Mouse (Mus musculus) spleen, postnatal 36 days (tissue): Measurements from ENCODE around the gene Fmnl2.

Experiments
- DNase-seq, 2 experiments: peaks; one replicate each; pipeline ENCODE4 v3.0.0; 2022; ENCODE audit warnings: low spot score in 2 of 2, mixed read lengths in 1 of 2

The Fmnl2 gene

DNA sequence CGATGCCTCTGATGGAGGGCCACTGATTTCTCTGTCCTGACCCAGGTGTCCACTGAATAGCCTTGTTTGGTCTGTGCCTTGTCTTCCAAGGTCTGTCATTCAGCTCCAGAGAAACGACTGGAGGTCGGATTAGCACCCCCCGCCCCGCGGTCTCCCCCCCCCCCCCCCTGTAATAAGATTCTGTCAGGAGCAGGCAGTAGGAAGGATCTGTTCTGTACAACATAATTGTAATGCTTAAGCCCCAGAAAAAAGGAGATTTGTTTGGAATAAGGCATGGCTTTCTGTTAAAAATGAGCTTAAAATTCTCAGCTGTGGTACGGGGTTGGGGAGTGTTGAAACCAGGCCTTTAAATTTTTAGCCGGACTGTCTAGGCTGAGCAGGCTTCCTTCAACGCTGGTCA, 181.1 kb downstream of the Fmnl2 start:
- DNase-seq, result no peak

DNA sequence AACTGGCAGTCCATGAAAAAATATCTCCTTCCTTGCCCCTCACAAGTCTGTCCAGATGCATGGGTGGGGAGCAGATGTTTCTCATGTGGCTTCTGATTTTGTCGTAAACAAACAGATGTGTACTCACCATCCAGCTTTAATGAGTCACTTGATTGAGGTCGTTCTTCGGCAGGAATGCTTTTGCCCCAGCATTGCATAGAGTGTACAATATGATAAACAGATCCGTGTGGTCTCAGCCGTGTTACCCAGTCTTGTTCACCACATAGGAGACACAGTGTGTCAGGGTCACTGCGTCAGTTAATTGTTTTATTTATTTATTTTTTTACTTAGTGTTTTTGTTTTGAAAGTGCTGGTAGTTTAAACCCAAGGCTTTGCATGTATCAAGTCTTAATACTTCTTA, 189.4 kb downstream of the Fmnl2 start:
- DNase-seq, result no peak

DNA sequence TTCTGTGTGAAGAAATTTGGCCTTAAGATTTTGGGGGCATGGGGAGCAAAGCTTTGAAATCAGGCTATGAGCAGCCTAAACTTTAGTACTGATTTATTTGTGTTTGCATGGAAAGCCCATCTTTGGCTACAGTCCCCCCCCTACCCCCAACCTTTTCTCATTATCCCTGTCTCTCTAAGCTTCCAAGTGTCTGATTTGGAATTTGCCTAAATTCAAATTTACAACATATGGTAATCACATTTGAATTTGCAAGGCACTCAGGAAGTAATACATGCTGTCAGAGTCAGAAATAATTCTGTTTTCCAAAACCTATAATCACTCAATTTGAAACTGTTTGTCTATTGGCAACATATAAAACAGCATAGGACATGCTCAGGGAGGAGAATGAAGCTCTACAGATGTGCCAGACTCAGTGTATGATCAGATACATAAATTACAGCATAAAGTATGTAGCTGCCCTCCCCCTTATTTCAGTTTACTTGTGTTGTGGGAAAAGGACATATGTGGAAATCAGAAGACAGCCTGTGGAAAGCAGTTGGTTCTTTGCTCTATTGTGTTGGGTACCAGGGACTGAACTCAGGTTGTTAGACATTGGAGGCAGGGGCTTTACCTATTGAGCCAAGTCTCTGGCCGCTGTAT, 190.2 kb downstream of the Fmnl2 start:
- no peak for DNase-seq

DNA sequence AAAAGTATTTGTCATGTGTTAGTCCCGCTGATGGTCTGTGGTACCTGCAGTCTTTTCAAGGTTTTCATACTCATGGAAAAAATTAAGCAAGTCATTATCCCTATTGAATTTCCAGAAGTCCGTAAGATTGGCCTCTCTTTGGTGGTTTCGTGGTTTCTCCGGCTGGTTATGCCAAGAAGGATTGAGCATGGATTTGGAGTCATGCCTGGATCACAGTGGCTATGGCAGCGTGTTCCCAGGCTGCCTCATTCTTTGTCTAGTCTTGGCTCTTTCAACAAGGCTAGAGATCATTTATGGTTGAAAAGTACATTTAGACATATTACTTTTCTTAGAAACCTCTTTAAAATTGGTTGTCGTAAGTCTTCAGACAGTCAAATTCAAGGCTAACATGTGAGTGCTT, 192.7 kb downstream of the Fmnl2 start:
- no peak for DNase-seq

DNA sequence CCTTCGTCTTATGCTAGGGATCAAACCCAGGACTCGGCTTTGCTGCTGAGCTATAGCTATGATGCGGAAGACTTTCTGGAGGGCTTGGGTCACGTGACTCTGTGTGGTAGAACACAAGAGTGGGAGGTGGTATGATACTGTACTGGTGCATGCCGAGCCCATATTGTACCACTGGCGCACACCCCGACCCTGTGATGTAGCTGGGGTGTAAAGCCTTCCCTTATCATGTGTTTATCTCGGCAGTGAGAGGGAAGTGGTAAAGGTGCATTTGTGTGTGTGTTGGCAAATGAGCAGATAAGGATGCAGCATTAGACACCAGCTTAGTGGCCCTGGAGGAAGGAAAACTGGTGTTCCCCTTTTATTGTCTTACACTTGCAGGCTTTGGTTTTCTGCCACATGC, 193.8 kb downstream of the Fmnl2 start:
- no peak for DNase-seq

DNA sequence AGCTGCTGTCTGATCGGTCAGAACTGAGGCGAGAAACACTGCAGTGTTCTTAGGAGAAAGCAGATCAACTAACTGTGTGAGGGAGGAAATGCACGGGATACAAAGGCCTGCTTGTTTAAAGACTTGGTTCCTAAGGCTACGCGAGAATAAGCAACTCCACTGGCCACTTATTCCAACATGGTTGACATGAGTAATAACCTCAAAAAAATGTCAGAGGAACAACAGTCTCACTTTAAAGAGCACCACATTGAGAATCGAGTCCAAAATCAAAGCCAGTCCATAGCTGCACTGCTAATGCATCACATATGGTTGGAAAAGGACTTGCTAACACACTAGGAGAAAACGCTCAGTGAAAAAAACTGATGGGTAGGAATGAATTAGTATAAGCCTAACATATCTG, 196.1 kb downstream of the Fmnl2 start:
- DNase-seq, result no peak

DNA sequence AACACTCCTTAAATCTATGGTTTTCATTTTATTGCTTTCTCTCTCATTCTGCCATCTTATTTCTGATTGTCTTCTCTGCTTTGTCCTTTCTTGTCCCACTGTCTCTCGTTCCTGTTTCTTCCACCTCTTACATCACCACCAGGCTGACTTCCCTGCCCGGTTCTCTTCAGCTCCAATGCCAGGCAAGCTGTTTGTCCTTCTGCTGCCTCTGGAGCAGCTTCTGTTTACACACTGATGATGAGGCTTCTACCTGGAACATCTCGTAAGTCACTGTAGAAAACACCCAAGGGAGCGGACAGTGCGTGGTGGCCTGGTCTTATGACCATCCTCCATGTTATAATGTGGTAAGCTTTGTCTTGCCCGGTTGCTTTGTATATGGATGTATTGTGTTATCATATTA, 198.9 kb downstream of the Fmnl2 start:
- DNase-seq, result no peak

DNA sequence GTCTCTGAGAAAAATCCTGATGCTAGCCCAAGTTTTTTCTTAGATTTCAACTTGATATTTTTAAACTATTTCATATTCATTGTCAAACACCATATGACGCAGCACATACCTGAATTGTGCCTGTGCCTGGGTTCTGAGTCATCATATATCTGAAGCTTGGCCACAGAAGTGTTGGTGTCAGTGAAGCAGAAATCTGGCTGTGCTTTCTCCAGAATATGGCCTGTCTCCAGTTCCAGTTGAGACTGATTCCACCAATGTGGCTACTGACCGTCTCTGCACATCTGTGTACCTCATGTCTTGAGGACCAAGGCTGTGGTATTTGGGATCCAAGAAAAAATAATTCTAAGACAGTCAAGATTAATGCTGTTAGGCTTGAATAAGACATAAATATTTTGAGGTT, 199.6 kb downstream of the Fmnl2 start:
- DNase-seq, result no peak

DNA sequence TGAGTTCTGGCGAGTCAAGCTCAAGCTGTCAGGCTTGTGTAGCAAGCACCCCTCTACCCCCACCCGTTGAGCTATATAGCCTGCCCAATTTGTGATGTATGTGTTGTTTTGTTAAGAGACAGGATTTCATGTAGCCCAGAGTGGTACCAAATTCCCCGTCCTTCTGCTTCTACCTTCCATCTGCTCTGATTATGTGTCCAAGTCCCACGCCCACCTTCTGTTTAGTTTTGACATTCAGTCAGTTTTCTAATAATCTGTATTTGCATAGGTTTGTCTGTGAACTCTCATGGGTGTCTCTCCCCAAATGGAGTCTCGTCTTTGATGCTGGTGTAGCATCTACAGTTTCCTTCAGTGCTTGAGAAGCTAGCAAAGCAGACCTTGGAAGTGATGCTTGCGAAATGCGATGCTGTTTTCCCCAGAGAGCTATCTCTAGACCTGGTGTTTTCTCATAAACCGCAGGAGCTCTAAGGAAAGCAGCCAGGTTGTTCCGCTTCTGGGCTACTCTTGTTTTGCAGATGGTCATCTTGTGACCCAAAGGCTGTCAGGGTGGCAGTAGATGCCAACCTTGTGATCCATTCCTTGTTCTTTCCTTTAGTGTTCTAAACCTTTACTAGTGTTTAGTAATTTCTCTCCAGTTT, 203.8 kb downstream of the Fmnl2 start:
- no peak for DNase-seq

DNA sequence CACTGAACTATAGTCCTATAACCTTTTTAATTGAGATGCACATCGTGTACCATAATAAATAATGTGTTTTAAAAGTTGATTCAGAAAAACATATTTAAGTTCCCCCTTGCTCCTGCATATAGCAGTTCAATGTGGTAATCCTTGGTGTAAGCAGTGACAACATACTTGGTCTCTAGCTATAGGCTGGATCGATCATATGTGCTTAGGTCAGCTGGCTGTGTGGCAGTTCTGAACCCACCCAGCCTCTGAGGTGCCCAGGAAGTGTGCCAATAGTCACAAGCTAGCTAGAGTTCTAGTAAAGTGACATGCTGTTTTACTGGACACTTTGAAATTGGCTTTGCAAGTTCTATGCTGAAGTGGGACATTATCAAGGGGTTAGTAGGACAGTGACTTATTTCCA, 209.3 kb downstream of the Fmnl2 start:
- no peak for DNase-seq

DNA sequence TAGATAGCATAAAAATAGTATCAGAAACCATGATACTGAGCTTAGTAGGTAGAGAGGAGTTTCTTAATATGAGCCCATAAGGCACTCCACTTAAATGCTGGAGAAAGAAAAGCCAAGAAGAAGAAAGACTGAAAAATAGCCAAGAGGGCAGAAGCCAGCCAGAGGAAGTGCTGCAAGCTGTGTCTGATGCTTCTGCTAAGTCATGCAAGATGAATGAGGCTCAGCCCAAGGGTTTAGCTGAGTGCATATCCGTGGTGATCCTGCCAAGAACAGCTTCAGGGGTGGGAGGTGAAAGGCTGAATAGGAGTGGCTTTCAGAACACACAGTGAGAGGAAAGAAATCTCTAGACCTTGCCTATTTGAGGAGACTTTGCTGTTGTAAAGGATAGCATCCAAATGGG, 212.9 kb downstream of the Fmnl2 start:
- DNase-seq, result peak in 1 of 2 experiments; percentile 13

DNA sequence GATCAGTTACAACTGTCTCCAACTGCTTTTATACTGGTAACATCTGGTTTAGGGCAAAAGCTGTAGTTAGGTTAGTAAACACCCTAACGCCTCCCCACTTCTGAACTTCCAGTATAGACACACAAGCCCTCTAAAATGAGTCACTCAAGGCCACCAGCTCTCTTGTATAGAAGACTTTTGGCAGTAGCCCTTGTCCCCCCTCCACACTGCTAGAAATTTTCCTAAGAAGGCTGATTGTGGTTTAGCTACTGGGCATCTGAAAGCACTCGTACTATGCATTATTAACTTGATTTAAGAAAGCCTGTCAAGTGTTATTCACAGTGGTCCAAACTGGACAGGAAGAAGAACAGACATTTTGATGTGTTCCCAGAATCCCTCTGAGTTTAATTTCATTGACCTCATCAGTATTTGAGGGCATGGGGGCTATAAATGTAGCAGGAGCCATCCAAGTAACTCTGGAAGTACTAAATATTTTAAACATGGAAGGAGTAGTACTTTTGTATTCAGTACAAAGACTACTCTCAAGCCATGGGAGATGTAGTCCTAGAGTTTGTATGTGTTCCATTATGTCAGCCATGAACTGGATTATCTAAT, 222.1 kb downstream of the Fmnl2 start:
- DNase-seq, result no peak

DNA sequence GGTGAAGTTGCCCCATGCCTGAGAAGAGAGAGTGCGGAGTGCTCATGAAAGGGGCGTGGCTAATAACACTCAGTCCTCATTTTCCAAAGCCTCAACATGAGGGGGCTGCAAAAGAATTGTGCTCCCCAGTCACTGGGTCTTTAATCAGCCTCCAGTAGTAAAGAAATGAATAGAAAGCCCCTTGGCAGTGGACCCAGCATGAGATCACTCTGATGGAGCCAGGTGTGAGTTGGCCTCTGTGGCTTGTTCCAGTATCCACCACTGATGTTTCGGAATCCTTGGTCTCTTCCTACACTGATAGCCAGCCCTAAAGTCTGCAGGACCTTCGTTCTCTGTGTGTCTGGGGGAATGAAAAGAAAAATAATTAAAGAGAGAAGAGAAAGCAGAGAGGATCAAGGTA, 224.4 kb downstream of the Fmnl2 start:
- no peak for DNase-seq

DNA sequence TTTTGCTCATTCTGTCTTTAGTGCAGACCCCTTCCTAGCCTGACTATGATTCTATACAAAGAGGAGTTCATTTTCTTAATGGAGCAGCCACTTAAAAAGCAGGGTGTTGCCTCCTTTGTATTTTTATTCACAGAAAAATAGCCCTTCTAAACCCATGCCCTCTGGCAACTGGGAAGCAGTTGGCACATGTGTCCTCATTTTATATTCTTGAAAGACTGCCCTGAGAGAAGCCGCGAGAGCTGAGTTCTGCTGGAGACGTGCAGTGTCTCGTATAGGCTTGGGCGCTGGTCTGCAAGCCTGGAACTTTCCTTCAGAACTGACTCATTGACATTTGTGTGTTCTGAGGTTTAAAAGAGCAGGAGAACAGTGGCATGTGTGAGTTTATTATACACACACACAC, 224.8 kb downstream of the Fmnl2 start:
- DNase-seq, result no peak

DNA sequence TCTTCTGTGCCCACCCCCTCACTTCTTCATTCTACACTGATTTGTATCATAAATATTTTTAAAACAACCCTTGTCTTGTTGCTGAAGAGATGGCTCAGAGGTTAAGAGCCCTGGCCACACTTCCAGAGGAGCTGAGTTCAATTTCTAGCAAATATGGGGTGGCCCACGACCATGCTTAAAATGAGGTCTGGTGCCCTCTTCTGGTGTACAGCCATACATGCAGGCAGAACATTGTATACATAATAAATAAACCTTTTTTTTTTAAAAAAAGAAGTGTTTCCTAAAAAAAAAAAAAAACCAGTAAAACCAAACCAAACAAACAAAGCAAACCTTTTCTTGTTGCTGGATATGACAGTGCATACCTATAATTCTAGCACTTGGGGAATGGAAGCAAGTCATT, 225.6 kb downstream of the Fmnl2 start:
- DNase-seq, result no peak

DNA sequence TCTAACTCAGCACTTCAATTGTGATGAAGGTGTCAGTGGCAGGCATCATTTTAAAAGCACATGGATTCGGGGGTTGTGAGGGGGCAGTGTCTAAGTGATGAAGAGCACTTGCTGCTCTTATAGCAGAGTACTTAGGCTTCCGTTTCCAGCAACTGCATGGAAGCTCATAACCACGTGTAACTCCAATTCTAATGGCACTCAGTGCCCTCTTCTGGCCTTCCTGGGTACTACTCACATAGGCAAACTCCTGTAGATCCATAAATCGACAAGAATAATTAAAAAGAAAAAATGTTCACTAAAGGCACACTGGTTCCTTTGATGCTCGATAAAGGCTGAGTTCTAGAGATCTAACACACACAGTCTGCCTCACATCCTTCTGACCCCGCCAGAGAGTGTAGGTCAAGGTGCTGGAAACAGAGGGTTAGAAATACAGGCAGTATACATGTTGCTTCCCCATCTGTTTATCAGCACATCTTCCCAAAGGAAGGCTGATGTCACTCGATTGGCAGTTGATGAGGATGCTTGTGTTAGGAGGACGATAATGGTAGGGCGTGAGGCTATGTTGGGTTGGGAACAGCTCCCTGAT, 228.1 kb downstream of the Fmnl2 start:
- DNase-seq, result peak in 1 of 2 experiments; percentile 10

DNA sequence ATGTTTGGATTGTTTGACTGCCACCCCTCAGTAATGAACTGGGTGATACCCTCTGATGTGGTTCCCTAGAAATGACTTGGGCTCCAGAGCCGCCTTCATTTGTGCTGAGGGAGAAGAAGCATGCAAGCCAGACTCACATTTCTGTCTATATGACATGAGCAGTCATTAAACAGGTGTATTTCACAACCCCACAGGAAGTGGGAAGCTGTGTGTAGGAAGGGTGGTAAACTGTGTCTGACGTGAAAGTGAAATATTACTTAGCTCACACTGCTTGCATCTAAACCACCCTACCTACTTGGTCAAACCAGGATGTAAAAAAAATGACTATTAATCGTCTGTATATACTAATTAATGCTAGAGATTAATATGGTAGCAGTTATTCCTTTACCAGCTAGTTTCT, 231.1 kb downstream of the Fmnl2 start:
- DNase-seq, result no peak

DNA sequence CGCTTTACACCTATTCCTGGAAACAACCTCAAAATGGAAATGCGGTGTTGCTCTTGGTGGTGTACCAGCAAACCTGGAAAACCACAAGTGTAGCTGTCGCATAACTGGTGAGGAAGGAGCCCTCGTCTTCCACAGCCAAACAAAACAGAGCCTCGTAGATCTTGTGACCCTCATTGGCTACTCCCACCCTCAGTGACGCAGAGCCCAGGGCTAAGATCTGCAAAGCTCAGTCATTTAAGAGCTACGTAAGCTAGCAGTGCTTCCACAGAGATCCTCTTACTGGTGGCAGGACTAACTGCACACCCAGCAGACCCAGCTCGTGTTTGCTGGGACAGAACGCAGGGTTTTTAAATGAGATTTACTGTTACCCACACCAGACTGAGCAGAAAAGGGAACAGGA, 237.4 kb downstream of the Fmnl2 start:
- DNase-seq, result no peak

DNA sequence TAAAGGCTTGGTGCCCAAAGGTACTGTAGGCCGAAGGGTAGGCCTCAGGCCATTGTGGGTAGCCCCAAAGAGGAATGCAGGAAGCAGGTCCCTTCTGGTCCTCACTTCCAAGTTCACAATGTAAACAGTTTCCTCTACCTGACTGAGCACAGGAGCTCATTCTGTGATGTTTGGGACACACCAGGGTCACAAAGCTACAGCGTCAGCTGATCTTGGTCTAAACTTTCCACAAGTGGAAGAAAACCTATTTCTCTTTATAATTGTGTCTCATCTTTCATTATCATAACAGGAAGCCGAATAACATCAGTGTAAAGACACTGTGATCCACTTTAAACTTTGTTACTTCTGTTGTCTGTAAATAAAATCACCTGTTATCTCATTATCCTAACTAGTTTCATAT, 237.8 kb downstream of the Fmnl2 start:
- no peak for DNase-seq

DNA sequence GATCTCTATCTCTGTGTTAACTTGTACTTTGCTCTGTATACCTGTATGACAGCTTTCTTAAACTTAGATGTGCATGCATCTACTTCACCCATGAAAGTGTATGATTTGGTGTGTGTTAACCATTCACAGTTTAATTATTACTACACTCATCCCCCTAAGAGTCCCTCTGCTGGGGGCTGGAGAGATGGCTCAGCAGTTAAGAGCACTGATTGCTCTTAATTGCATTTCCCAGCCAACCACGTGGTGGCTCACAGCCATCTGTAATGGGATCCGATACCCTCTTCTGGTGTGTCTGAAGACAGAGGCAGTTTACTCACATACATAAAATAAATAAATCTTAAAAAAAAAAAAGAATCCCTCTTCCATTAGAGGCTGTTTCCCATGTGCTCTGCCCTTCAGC, 242.4 kb downstream of the Fmnl2 start:
- DNase-seq, result no peak

DNA sequence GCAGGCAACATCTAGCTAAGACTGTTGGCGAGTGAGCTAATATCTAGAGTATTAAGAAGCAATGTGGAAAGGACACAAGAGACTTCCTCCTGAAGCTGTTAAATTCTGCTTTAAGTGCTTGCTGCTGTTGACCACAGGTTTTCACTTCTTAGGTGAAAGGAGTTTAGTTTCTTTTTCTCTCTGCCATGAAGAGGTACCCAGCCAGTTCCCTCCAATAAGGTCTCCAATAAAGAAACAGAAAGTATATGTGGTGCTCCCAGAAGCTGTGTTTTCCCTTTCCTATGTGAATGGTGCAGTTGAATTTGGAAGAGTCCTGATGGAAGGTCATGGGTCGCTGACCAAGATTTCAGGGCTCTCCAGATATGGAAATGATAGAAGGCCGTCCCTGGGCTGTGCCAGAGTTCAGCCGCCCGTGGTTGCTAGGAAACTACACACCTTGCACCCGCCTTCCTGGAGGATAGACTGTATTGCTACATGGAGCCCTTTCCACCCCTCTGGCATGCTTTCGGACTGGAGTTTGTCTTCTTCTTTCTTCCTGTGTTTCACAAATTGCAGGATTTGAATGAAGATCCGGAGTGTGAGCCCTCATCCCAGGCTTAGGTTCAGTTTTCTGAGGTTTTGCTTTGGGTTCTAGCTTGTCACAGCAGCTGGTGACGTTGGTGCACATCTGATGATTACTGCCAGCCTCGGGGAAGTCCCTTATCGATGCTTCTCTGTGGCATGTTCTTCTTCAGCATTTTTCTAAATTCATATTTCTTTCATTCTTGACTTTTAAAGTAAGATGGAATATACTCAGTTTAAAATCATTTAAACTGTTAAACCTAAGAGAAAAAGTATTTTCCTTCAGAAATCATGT, 244.5 kb downstream of the Fmnl2 start:
- DNase-seq, result no peak

DNA sequence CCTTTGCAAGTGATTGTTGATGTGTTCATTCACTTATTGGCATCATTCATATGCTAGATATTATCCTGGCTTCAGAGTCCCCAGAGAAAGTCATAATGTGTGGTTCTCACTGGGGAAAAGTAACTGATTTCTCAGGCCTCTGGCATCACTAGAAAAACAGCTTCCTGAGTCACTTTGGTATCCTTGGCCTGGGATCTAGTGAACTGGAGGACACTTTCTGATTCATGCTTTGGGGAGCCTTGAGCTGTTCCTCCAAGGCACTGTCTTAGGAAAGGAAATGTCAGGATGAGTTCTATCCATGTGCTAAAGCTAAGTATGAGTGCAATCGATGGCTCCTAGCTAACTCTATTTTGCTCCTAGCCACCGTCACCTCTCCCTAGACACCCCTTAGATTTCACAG, 245.2 kb downstream of the Fmnl2 start:
- no peak for DNase-seq
